Mouse (Mus musculus) myocyte (in vitro differentiated cells): ENCODE results near the gene Dock4.

ENCODE experiments used
- E2F4 ChIP-seq: IDR thresholded peaks from one replicate; pipeline ENCODE4 v1.6.1; 2011; ENCODE audit warnings: mild to moderate bottlenecking, control low read depth, moderate library complexity; ENCODE audit not compliant: insufficient read depth
- MAX ChIP-seq: IDR thresholded peaks from one replicate; pipeline ENCODE4 v1.6.1; 2011; ENCODE audit warnings: low read depth, mild to moderate bottlenecking, control low read depth
- MYOG ChIP-seq, 3 experiments: IDR thresholded peaks; one replicate each; pipeline ENCODE4 v1.6.1; 2011; ENCODE audit warnings: control low read depth in 2 of 3, low read depth in 2 of 3, mild to moderate bottlenecking in 2 of 3; ENCODE audit not compliant: insufficient read length in 2 of 3, control insufficient read depth in 1 of 3, insufficient read depth in 1 of 3
- POLR2A ChIP-seq: IDR thresholded peaks from one replicate; pipeline ENCODE4 v1.6.1; 2011; ENCODE audit warnings: low read depth, mild to moderate bottlenecking, control low read depth, moderate library complexity; ENCODE audit not compliant: insufficient read length
- REST ChIP-seq: IDR thresholded peaks from one replicate; pipeline ENCODE4 v1.6.1; 2011; ENCODE audit warnings: mild to moderate bottlenecking, control low read depth, moderate library complexity; ENCODE audit not compliant: insufficient read depth, insufficient read length
- TCF12 ChIP-seq: IDR thresholded peaks from one replicate; pipeline ENCODE4 v1.6.1; 2011; ENCODE audit warnings: mild to moderate bottlenecking, control low read depth; ENCODE audit not compliant: poor library complexity, insufficient read depth, severe bottlenecking

DNA sequence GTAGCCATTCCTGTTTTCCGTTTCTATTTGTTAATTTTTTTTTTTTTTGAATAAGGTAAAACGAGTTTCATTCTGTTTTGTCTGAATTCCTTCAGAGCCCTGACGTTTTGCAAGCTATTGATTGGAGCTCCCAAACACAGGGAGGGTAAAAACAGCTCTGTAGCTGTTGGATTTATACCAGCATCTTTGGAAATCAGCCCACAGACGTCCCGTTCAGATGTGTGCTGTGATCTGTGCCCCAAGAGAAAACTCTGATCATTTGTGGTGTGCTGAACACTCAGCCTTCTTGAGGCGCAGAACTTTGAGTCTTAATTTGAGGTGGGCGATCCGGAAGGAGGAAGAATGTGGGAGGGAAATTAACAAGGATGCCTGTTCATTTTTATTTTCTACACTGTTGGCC is 62.7 kb downstream of the Dock4 start:
- TF ChIP-seq POLR2A (no peak), MAX (no peak), REST (no peak), TCF12 (no peak), E2F4 (no peak), MYOG (IDR thresholded peaks at IDR 0.05; ENCODE audit: control insufficient read depth in 1 of 3, insufficient read depth in 1 of 3, insufficient read length in 2 of 3, low read depth in 2 of 3) (no peak)
